Mouse (Mus musculus) ES-E14 (cell line): ENCODE data around the gene Ppp1r9b. TPM values are rescaled to one million over a fixed set of nuclear protein-coding genes. Genes with fewer than 3 reads are reported as not detected.

Experiments
- DNase-seq: peaks from one replicate; pipeline ENCODE4 v3.0.0-alpha.2; 2013; ENCODE audit warnings: low read depth, low spot score
- H3K27ac ChIP-seq: 2 replicates; pipeline ENCODE4 v1.5.1; 2012; ENCODE audit warnings: low read depth, mild to moderate bottlenecking, low read length, moderate library complexity, mixed read lengths; ENCODE audit not compliant: poor library complexity, insufficient read depth, severe bottlenecking
- H3K36me3 ChIP-seq: 2 replicates; pipeline ENCODE4 v1.6.1; 2012; ENCODE audit warnings: mild to moderate bottlenecking, low read length, moderate library complexity, mixed read lengths; ENCODE audit not compliant: control insufficient read depth, poor library complexity, insufficient read depth, severe bottlenecking
- H3K4me1 ChIP-seq, 2 experiments: fragments of 150-350 bp in 1 of 2; sonication (generic) in 1 of 2; 2 replicates each; pipeline ENCODE4 v1.6.1; 2012; ENCODE audit warnings: low read length in 2 of 2, mild to moderate bottlenecking in 1 of 2, mixed read lengths in 1 of 2; ENCODE audit not compliant: control insufficient read depth in 2 of 2, insufficient read depth in 2 of 2, poor library complexity in 1 of 2
- H3K4me3 ChIP-seq, 2 experiments: fragments of 150-350 bp in 1 of 2; sonication (generic) in 1 of 2; 2 replicates each; pipeline ENCODE4 v1.5.1; 2012; ENCODE audit warnings: low read length in 2 of 2, low read depth in 1 of 2, mild to moderate bottlenecking in 1 of 2, mixed read lengths in 1 of 2; ENCODE audit not compliant: insufficient read depth in 1 of 2, poor library complexity in 1 of 2, severe bottlenecking in 1 of 2
- H3K9ac ChIP-seq: 2 replicates; pipeline ENCODE4 v1.6.1; 2012; ENCODE audit warnings: low read depth, mild to moderate bottlenecking, low read length, mixed read lengths; ENCODE audit not compliant: poor library complexity, insufficient read depth, severe bottlenecking
- H3K9me3 ChIP-seq: fragments of 150-350 bp; sonication (generic); 2 replicates; pipeline ENCODE4 v1.6.1; 2012; ENCODE audit warnings: low read depth, mild to moderate bottlenecking, low read length; ENCODE audit not compliant: control insufficient read depth, insufficient read depth
- CHD2 ChIP-seq: IDR thresholded peaks from 2 replicates; pipeline ENCODE4 v1.6.1; 2014; ENCODE audit warnings: mild to moderate bottlenecking, low read depth, low read length, inconsistent platforms
- HCFC1 ChIP-seq: IDR thresholded peaks from 2 replicates; pipeline ENCODE4 v1.6.1; 2012; ENCODE audit warnings: low read length, inconsistent platforms, borderline replicate concordance; ENCODE audit not compliant: insufficient read depth
- MAFK ChIP-seq: IDR thresholded peaks from 2 replicates; pipeline ENCODE4 v1.6.1; 2014; ENCODE audit warnings: mild to moderate bottlenecking, low read depth, low read length, inconsistent platforms; ENCODE audit not compliant: insufficient read depth
- ZC3H11A ChIP-seq: IDR thresholded peaks from 2 replicates; pipeline ENCODE4 v1.6.1; 2012; ENCODE audit warnings: low read depth, mild to moderate bottlenecking, inconsistent platforms, low read length, borderline replicate concordance
- ZNF384 ChIP-seq: IDR thresholded peaks from 2 replicates; pipeline ENCODE4 v1.6.1; 2012; ENCODE audit warnings: low read depth, low read length, inconsistent platforms
- in situ Hi-C, 2 experiments: fragments of 600-800 bp; cut with MboI; formaldehyde crosslinking; loops; one replicate each; pipeline ENCODE4 v1.15.1; 2025; ENCODE audit warnings: low sequenced_read_pairs in 2 of 2, inconsistent platforms in 1 of 2; ENCODE audit not compliant: unreplicated experiment in 2 of 2
- total RNA-seq: library from RNA; depleted of rRNA; stranded (reverse); fragments of 300-350 nt; gene quantifications from 2 replicates; pipeline ENCODE4 v1.2.3, GENCODE M21; 2012

Ppp1r9b gene
- total RNA-seq, 1 experiment: 29.5 TPM

DNA sequence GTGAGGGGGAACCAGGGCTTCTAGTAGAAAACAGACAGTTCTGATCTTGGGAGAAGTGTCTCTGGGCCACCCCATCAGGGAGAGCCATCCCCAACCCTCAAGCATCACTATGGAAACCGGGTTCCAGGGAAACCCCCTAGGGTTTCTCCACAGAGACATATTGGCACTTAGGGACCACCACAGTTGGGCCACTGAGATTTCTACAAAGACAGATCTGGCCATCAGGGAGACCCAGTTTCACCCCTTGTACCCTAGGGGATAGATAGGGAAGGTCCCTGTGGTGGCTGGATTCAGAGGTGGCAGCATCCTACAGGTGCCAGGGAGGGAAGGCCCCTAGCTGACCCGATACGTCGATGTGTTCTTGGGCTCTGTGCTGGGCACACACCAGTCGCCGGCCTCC, 36.0 kb downstream of the Ppp1r9b start:
- H3K4me3 ChIP-seq: no peak overlapping the region
- H3K36me3 ChIP-seq: no peaks in the 10 kb centered on the region
- no peak overlapping the region for H3K9ac ChIP-seq
- H3K27ac ChIP-seq: no peak overlapping the region
- no peaks in the 10 kb centered on the region; a peak in 1 of 4 replicates for H3K4me1 ChIP-seq
- no peaks in the 10 kb centered on the region for H3K9me3 ChIP-seq
- no peak for DNase-seq
- no peak for TF ChIP-seq MAFK
- TF ChIP-seq ZNF384: no peak
- no peak for TF ChIP-seq CHD2
- TF ChIP-seq ZC3H11A: no peak
- TF ChIP-seq HCFC1: no peak
- in situ Hi-C loops: no loop called here

DNA sequence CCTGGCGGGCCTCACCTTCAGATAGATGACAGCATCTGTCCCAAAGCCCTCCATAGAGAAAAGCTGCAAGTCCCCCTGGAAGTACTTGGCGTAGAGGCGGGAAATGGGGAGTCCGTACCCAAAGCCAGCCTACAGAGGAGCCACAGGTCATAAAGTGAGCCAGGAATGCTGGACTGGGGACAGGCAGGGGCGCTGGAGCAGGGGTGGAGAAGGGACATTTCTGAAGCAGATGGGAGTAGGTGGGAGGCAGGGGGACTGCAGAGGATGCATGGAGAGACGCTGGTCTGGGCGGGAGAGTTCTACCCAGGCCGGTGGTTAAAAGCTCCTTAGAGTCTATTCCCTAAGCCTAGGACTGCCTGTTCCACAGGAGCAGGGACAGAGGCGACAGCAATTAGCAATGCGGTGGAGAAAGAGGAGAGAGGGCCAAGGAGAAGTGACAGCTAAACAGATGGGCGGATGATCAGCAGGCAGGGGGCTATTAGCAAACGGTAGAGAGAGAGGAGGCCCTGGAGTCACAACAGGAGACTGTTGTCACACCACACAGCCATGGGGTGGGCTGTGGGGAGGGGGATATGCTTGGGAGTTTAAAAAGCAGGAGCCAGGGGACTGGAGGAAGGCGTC, 37.1 kb downstream of the Ppp1r9b start:
- no peaks in the 10 kb centered on the region for H3K36me3 ChIP-seq
- no peaks in the 10 kb centered on the region for H3K9me3 ChIP-seq
- no peak for TF ChIP-seq ZNF384
- TF ChIP-seq CHD2: no peak
- TF ChIP-seq HCFC1: no peak
- TF ChIP-seq ZC3H11A: no peak
- TF ChIP-seq MAFK: no peak
- H3K4me1 ChIP-seq: peaks cover 0 to 2% of the 10 kb centered on the region in 2 experiments; a peak in 2 of 4 replicates
- H3K4me3 ChIP-seq: no peak overlapping the region
- H3K9ac ChIP-seq: no peak overlapping the region
- no peak for DNase-seq
- in situ Hi-C loops: no loop called here
- H3K27ac ChIP-seq: no peak overlapping the region

DNA sequence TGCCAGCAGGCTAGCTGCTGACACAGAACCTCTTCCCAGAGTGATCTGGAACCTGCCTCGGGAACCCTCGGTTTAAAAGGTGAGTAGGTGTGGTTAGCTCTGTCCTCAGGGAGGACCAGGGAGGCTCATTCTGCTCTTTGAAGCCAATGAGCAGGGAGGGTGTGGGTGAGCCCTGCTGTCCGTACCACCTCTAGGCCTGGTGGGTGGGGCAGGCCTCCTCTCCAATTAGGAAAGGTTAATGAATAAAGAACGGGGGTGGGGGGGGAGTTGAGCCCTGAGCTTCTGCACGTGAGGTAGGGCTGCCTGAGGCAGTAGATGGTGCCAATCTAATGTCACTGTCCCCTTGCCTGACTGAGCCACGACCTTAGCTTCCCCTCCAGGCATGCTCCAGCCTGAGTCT, 42.1 kb downstream of the Ppp1r9b start:
- in situ Hi-C loops: no loop called here
- H3K4me1 ChIP-seq: peaks cover 0 to 15% of the 10 kb centered on the region in 2 experiments; a peak in 2 of 4 replicates
- TF ChIP-seq ZC3H11A (no peak), HCFC1 (no peak), CHD2 (no peak), ZNF384 (no peak), MAFK (no peak)
- H3K9ac ChIP-seq: no peak overlapping the region
- no peak overlapping the region for H3K4me3 ChIP-seq
- no peak overlapping the region for H3K27ac ChIP-seq
- no peaks in the 10 kb centered on the region for H3K9me3 ChIP-seq
- no peak for DNase-seq
- no peaks in the 10 kb centered on the region for H3K36me3 ChIP-seq

DNA sequence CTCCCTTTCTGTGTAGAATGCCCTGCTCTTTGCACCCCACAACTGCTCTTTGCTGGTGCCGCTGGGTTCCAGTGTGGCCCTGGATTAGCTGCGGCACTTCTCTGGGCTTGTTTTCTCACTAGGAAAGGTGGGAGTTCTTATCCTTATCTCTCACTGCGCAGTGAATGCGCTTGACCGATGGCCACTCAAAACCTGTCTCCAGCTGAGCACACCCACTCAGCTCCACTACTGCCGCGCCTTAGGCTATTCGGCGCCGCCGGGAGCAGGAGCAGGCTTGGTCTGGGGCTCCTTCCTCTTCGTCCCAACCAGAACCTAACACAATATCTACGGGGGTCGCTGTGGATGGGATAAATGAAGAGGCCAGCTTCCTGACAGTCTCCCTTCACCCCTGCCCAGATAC, 42.8 kb downstream of the Ppp1r9b start:
- H3K36me3 ChIP-seq: no peaks in the 10 kb centered on the region
- H3K27ac ChIP-seq: no peak overlapping the region
- no peak for TF ChIP-seq ZNF384
- no peak for TF ChIP-seq CHD2
- TF ChIP-seq MAFK: no peak
- TF ChIP-seq ZC3H11A: no peak
- no peak for TF ChIP-seq HCFC1
- H3K4me1 ChIP-seq: peaks cover 0 to 15% of the 10 kb centered on the region in 2 experiments; a peak in 2 of 4 replicates
- 0 out of 4 replicates have a peak overlapping the region, but pooled peaks of 1 of the 2 experiments have one; percentile 16 for H3K4me3 ChIP-seq
- in situ Hi-C loops: no loop called here
- H3K9ac ChIP-seq: peak overlapping the region; percentile 10; the same call in 1 of the 2 replicates
- H3K9me3 ChIP-seq: no peaks in the 10 kb centered on the region
- DNase-seq: no peak
